Mouse (Mus musculus): Measurements from ENCODE around the gene Ftsj3.
A peak's percentile ranks its signal among the peaks of the same experiment; 100 is the strongest.

The Ftsj3 gene

GRCm38 (mm10) chr11:106255685-106256451 is at the start of gene Ftsj3, which contains the start of gene Psmc5:
Gene Ftsj3 (minus strand): TSS chr11:106256079.
Gene Psmc5 (plus strand): TSS chr11:106256154.
- peak; percentile 96 to 97 for DNase-seq (ENCODE audit: low spot score in 2 of 2)

- DNase-seq (ENCODE audit: low spot score in 2 of 2) = peak in 1 of 2 experiments; percentile 76
These were observed 49.6 kb upstream of the Ftsj3 start for GRCm38 (mm10) chr11:106305348-106306064.

- peak; percentile 34 to 67 for DNase-seq (ENCODE audit: low spot score in 2 of 2)
These were observed 46.8 kb upstream of the Ftsj3 start for GRCm38 (mm10) chr11:106302634-106303033.

DNA sequence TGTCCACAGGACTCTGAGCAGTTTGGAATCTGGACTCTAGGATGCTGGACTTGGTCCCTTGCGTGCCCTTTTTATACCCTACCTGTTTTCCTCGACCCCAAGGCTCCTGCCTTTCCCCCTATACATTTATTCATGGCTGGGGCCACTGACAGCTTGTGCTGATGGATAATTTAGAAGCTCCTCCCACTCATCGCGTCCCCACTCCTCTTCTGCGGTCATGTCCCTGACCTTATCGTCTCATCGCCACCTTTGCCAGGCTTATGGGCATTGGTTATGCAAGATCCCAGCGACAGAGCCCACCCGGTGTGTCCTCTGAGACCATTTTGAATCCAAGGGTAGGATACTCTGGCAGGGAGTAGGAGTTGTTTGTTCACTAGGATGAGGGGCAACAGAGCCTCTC is 45.9 kb upstream of the Ftsj3 start, which contains the start of gene Gh:
Gh (minus strand) TSS at position 101 of the 400 bp plus-strand sequence.
- no peak for DNase-seq (ENCODE audit: low spot score in 2 of 2)

GRCm38 (mm10) chr11:106291861-106292260 is 36.0 kb upstream of the Ftsj3 start:
- DNase-seq (ENCODE audit: low spot score in 2 of 2) = no peak

- no peak for DNase-seq (ENCODE audit: low spot score in 2 of 2)
These were observed 34.5 kb upstream of the Ftsj3 start for GRCm38 (mm10) chr11:106290376-106290775.

DNA sequence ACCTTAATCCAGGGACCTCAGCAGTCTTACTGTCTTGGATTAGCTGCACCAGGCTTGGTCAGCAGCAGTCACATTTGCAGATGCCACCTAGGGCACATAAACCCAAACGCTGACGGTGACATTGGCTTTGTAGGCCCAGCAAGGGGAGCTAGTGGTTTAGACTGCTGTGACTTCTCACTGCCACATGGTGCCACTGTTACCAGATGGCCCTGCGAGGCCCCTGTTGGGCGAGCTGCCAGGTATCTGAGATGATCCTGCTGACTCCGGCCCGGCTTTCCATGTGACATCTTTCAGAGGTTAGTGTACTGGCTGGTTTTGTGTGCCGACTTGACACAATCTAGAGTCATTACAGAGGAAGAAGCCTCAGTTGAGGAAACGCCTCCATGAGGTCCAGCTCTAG is 33.5 kb upstream of the Ftsj3 start:
- DNase-seq (ENCODE audit: low spot score in 2 of 2) = peak in 1 of 2 experiments; percentile 34

DNA sequence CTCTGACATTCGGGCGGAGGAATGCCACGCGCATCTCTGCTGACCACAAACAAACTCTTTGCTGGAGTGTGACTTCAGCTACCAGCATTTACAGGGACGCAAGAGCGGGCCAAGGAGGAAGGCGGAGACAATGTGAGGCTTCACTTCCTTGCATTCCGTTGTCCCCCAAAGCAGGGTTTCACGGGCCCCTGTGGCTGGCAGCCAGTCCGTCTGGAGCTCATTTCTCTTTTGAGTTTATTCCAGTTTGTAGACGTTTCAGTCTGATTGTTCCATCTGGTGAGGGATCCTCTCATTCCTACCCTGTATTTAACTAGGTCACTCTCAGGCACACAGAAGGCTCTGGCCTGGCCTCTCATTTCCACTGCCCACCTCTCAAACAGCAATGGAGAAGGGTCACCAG is 31.1 kb upstream of the Ftsj3 start:
- no peak for DNase-seq (ENCODE audit: low spot score in 2 of 2)

DNA sequence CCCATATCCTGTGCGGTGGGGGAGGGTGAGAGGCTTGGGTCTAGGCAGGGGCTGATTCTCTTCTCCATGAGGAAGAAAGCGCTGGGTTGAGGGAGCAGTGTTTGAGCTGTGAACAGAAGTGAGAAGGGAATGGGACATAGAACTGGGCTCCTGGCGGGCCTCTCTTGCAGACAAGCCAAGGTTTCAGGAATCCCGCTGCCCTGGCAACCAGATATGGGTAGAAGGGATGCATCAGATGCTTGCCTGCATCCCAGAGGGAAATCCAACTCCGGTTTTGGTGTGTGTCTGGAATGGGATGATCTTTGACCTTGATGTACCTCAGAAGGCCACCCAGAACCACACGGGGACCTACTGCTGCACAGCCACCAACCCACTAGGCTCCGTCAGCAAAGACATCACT is 30.3 kb upstream of the Ftsj3 start:
- DNase-seq (ENCODE audit: low spot score in 2 of 2) = no peak

DNA sequence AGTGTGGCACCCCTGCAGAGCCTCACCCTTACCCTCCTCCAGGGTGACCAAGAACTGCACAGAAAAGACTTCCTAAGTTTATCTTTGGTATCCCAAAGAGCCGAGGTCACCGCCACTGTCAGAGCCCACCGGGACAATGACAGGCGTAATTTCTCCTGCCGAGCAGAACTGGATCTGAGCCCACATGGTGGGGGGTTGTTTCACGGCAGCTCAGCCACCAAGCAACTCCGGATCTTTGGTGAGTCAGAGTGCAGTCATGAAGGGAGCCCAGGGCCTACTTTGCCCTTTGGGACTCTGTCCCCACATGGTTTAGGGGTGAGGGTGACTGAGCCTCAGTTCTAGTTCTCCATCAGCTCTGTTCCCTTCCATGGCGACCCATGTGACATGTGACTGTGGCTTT is 28.2 kb upstream of the Ftsj3 start:
- DNase-seq (ENCODE audit: low spot score in 2 of 2) = no peak

DNA sequence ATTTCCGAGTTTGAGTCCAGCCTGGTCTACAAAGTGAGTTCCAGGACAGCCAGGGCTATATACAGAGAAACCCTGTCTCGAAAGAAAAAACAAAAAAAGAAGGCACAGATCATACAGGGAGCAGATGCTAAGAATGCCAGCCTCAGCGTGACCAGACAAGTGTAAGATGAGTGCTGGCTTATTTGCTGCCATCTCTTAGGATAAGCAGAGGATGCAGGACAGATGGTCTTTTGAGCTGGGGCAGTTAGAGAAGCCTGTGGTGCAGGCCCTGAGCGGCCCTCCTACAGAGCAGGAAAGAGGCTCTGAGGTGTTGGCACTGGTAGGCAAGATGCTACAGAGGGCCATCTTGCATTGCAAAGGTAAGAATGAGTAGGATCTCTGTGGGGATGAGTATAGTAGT is 27.5 kb upstream of the Ftsj3 start:
- DNase-seq (ENCODE audit: low spot score in 2 of 2) = no peak

- DNase-seq (ENCODE audit: low spot score in 2 of 2) = no peak
These were observed 26.6 kb upstream of the Ftsj3 start for GRCm38 (mm10) chr11:106282452-106282851.

DNA sequence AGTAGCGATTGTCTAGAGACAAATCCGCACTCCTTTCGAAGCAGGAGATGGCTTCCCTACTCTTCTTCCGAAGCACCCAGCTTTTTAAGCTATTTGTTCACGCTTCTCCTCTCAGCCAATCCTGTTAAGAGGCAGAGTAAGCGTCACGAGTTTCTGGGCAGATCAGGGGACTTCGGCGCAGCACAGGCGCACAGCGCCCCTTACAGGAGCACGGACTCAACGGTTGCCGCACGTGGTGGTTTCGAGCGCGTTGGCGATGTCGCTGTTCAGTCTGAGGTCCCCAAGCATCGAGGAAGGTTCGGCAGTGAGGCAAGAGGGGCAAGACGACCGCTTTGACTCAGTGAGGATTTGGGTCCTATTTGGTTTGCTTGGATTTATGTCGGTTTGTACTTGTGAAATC is 20.6 kb upstream of the Ftsj3 start, which contains the start of gene Tcam1:
Tcam1 (plus strand) TSS at position 219 of the 400 bp plus-strand sequence.
- DNase-seq (ENCODE audit: low spot score in 2 of 2) = peak; percentile 96 to 97

- no peak for DNase-seq (ENCODE audit: low spot score in 2 of 2)
These were observed 19.1 kb upstream of the Ftsj3 start for GRCm38 (mm10) chr11:106274971-106275411.

- DNase-seq (ENCODE audit: low spot score in 2 of 2) = no peak
These were observed 18.5 kb upstream of the Ftsj3 start for GRCm38 (mm10) chr11:106274374-106274773.

- no peak for DNase-seq (ENCODE audit: low spot score in 2 of 2)
These were observed 17.9 kb upstream of the Ftsj3 start for GRCm38 (mm10) chr11:106273811-106274210.

- no peak for DNase-seq (ENCODE audit: low spot score in 2 of 2)
These were observed 17.4 kb upstream of the Ftsj3 start for GRCm38 (mm10) chr11:106273311-106273684.

GRCm38 (mm10) chr11:106272644-106273310 is 16.9 kb upstream of the Ftsj3 start, which contains the start of gene Smarcd2:
Gene Smarcd2 (minus strand): TSS chr11:106272972.
- peak; percentile 97 to 98 for DNase-seq (ENCODE audit: low spot score in 2 of 2)

GRCm38 (mm10) chr11:106271794-106272643 is 16.1 kb upstream of the Ftsj3 start:
- peak in 1 of 2 experiments; percentile 45 for DNase-seq (ENCODE audit: low spot score in 2 of 2)

DNA sequence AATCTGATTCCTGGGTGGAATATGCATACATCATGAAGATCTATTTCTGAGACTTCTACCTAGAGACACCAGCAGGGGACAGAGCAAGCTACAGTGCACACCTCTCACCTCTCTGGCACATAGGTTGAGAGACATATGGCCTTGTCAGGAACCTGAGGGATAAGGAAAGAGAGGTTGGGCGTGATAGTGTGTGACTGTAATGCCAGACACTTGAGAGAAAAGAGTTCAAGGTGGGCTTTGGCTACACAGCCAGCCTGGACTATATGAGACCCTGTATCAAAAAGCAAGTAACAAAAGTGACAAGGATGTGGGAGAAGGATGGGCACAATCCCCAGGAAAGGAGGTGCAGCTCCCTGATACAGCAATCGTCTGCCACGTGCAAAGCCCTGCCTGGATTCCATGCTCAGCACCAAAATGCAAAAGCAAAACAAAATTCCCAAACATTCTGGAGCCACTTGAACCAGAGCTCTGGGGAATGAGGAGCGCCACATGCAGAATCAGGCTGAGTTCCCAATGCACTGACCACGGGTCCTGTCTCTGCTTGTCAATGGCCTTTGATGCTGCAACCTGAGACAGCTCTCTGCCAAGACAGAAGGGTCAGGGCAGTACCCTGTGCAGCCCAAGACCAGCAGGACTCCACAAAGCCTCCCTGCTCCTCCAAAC is 15.4 kb upstream of the Ftsj3 start:
- DNase-seq (ENCODE audit: low spot score in 2 of 2) = no peak

- no peak for DNase-seq (ENCODE audit: low spot score in 2 of 2)
These were observed 13.2 kb upstream of the Ftsj3 start for GRCm38 (mm10) chr11:106269060-106269431.

Data from natural killer cell, adult 2 months (primary cell).